Mouse (Mus musculus) midbrain, embryonic 14.5 days (tissue): ENCODE measurements around the gene Umad1. TPM values are rescaled to one million over a fixed set of nuclear protein-coding genes. Genes with fewer than 3 reads are reported as not detected.

Experiments
- ATAC-seq: fragments of 200-750 bp; cut with Nextera tagmentation; 2 replicates; pipeline ENCODE4 v1.8.0; 2017; ENCODE audit warnings: moderate number of reproducible peaks, moderate library complexity; ENCODE audit not compliant: low FRiP score, low TSS enrichment
- DNase-seq: peaks from one replicate; pipeline ENCODE4 v3.0.0-alpha.2; 2015
- H3K27ac ChIP-seq: fragments of 300-500 bp; sonication (generic); replicated peaks from 2 replicates; pipeline ENCODE4 v1.5.1; 2014; ENCODE audit warnings: mild to moderate bottlenecking, low read depth, low read length, moderate library complexity
- H3K27me3 ChIP-seq: fragments of 300-500 bp; sonication (generic); 2 replicates; pipeline ENCODE4 v1.6.1; 2014; ENCODE audit warnings: low read length, control low read depth, mixed read lengths; ENCODE audit not compliant: control insufficient read depth, insufficient read depth
- H3K36me3 ChIP-seq: fragments of 300-500 bp; sonication (generic); 2 replicates; pipeline ENCODE4 v1.6.1; 2014; ENCODE audit warnings: low read length, control low read depth; ENCODE audit not compliant: control insufficient read depth, insufficient read depth
- H3K4me1 ChIP-seq: fragments of 300-500 bp; sonication (generic); 2 replicates; pipeline ENCODE4 v1.6.1; 2014; ENCODE audit warnings: mild to moderate bottlenecking, antibody characterized with exemption, low read length, control low read depth; ENCODE audit not compliant: control insufficient read depth, insufficient read depth
- H3K4me2 ChIP-seq: fragments of 300-500 bp; sonication (generic); 2 replicates; pipeline ENCODE4 v1.6.1; 2014; ENCODE audit warnings: mild to moderate bottlenecking, low read length, moderate library complexity
- H3K4me3 ChIP-seq: fragments of 300-500 bp; sonication (generic); replicated peaks from 2 replicates; pipeline ENCODE4 v1.5.1; 2014; ENCODE audit warnings: low read depth, low read length
- H3K9ac ChIP-seq: fragments of 300-500 bp; sonication (generic); replicated peaks from 2 replicates; pipeline ENCODE4 v1.6.1; 2014; ENCODE audit warnings: mild to moderate bottlenecking, low read length, moderate library complexity
- H3K9me3 ChIP-seq: fragments of 300-500 bp; sonication (generic); 2 replicates; pipeline ENCODE4 v1.6.1; 2016; ENCODE audit warnings: low read length, control low read depth, mixed read lengths; ENCODE audit not compliant: control insufficient read depth
- WGBS: fragments of 180-500 bp; shearing (Covaris S2); extraction: QIAGEN DNeasy Blood & Tissue Kit; methylation state at CpG from one replicate; pipeline ENCODE4 v1.1.7; 2014; 5-methylcytosine and 5-hydroxymethylcytosine counted together
- polyA plus RNA-seq: library from polyadenylated mRNA; unstranded; fragments of >200 nt; fragmentation: Nextera tagmentation; extraction: Ambion mirVana; gene quantifications from 2 replicates; pipeline ENCODE4 v1.2.1, GENCODE M21; 2014

Gene Umad1
- polyA plus RNA-seq, 1 experiment from 2014 or later = 57.2 TPM

GRCm38 (mm10) chr6:8367675-8368074, 108.6 kb downstream of the Umad1 start:
- WGBS = 97% methylated on average over 4 of the region's 4 CpGs
- no peaks in the 10 kb centered on the region for H3K36me3 ChIP-seq
- H3K4me1 ChIP-seq = 0 out of 2 replicates have a peak, but pooled peaks cover 9% of the 10 kb centered on the region
- H3K9ac ChIP-seq = no peak overlapping the region
- H3K27ac ChIP-seq = no peak overlapping the region
- H3K9me3 ChIP-seq = no peaks in the 10 kb centered on the region
- DNase-seq = no peak
- no peaks in the 10 kb centered on the region for H3K27me3 ChIP-seq
- H3K4me3 ChIP-seq = no peak overlapping the region
- H3K4me2 ChIP-seq = no peak overlapping the region
- no peak for ATAC-seq

- Histone ChIP-seq H3K27me3 (no peaks in the 10 kb centered on the region), H3K27ac (no peak overlapping the region), H3K36me3 (no peaks in the 10 kb centered on the region), H3K9ac (no peak overlapping the region), H3K4me2 (no peak overlapping the region), H3K4me1 (0 out of 2 replicates have a peak, but pooled peaks cover 9% of the 10 kb centered on the region), H3K9me3 (no peaks in the 10 kb centered on the region), H3K4me3 (no peak overlapping the region)
- 72% methylated on average over 2 of the region's 2 CpGs for WGBS
- ATAC-seq = no peak
- DNase-seq = no peak
Measured at GRCm38 (mm10) chr6:8368198-8368864, 109.2 kb downstream of the Umad1 start.

- DNase-seq (no peak), ATAC-seq (no peak)
- Histone ChIP-seq H3K27ac (no peak overlapping the region), H3K27me3 (no peaks in the 10 kb centered on the region), H3K9me3 (no peaks in the 10 kb centered on the region), H3K4me3 (no peak overlapping the region), H3K4me2 (no peak overlapping the region), H3K4me1 (no peaks in the 10 kb centered on the region), H3K9ac (no peak overlapping the region), H3K36me3 (no peaks in the 10 kb centered on the region)
- WGBS = 86% methylated on average over 3 of the region's 3 CpGs
Measured at GRCm38 (mm10) chr6:8370624-8371023, 111.5 kb downstream of the Umad1 start.

- no peaks in the 10 kb centered on the region for H3K4me1 ChIP-seq
- H3K9ac ChIP-seq = no peak overlapping the region
- no peak overlapping the region for H3K27ac ChIP-seq
- DNase-seq (no peak), ATAC-seq (no peak)
- H3K4me3 ChIP-seq = no peak overlapping the region
- 54% methylated on average over 2 of the region's 2 CpGs for WGBS
- H3K4me2 ChIP-seq = no peak overlapping the region
- no peaks in the 10 kb centered on the region for H3K27me3 ChIP-seq
- no peaks in the 10 kb centered on the region for H3K9me3 ChIP-seq
- H3K36me3 ChIP-seq = peaks cover 6% of the 10 kb centered on the region; the same call in 1 of the 2 replicates
Measured at GRCm38 (mm10) chr6:8373051-8373450, 114.0 kb downstream of the Umad1 start.

- H3K36me3 ChIP-seq = peaks cover 6% of the 10 kb centered on the region; the same call in 1 of the 2 replicates
- no peak for DNase-seq
- no peaks in the 10 kb centered on the region for H3K9me3 ChIP-seq
- H3K9ac ChIP-seq = no peak overlapping the region
- H3K4me2 ChIP-seq = no peak overlapping the region
- no peak overlapping the region for H3K4me3 ChIP-seq
- WGBS = 45% methylated on average over 8 of the region's 8 CpGs
- ATAC-seq = no peak
- H3K4me1 ChIP-seq = no peaks in the 10 kb centered on the region
- no peaks in the 10 kb centered on the region for H3K27me3 ChIP-seq
- H3K27ac ChIP-seq = no peak overlapping the region
Measured at GRCm38 (mm10) chr6:8373851-8374250, 114.8 kb downstream of the Umad1 start.

GRCm38 (mm10) chr6:8374290-8374689, 115.2 kb downstream of the Umad1 start:
- no peaks in the 10 kb centered on the region for H3K4me1 ChIP-seq
- no peak overlapping the region for H3K4me3 ChIP-seq
- H3K27ac ChIP-seq = no peak overlapping the region
- H3K36me3 ChIP-seq = peaks cover 6% of the 10 kb centered on the region; the same call in 1 of the 2 replicates
- H3K9me3 ChIP-seq = no peaks in the 10 kb centered on the region
- ATAC-seq = no peak
- H3K9ac ChIP-seq = no peak overlapping the region
- H3K27me3 ChIP-seq = no peaks in the 10 kb centered on the region
- no peak overlapping the region for H3K4me2 ChIP-seq
- WGBS = 70% methylated on average over 6 of the region's 6 CpGs
- DNase-seq = no peak

- WGBS = 80% methylated on average over 4 of the region's 4 CpGs
- Histone ChIP-seq H3K9me3 (no peaks in the 10 kb centered on the region), H3K27me3 (no peaks in the 10 kb centered on the region), H3K4me1 (no peaks in the 10 kb centered on the region), H3K36me3 (peaks cover 6% of the 10 kb centered on the region; the same call in 1 of the 2 replicates), H3K4me2 (no peak overlapping the region), H3K27ac (no peak overlapping the region), H3K9ac (no peak overlapping the region), H3K4me3 (no peak overlapping the region)
- ATAC-seq = peak; percentile 27; the same call in 1 of the 2 replicates
- no peak for DNase-seq
Measured at GRCm38 (mm10) chr6:8374712-8375111, 115.6 kb downstream of the Umad1 start.

- no peaks in the 10 kb centered on the region for H3K9me3 ChIP-seq
- H3K4me2 ChIP-seq = no peak overlapping the region
- H3K9ac ChIP-seq = no peak overlapping the region
- DNase-seq = no peak
- 89% methylated on average over 5 of the region's 5 CpGs for WGBS
- H3K36me3 ChIP-seq = peaks cover 6% of the 10 kb centered on the region; the same call in 1 of the 2 replicates
- no peak overlapping the region for H3K27ac ChIP-seq
- ATAC-seq = no peak
- no peak overlapping the region for H3K4me3 ChIP-seq
- H3K4me1 ChIP-seq = no peaks in the 10 kb centered on the region
- H3K27me3 ChIP-seq = no peaks in the 10 kb centered on the region
Measured at GRCm38 (mm10) chr6:8376351-8376750, 117.3 kb downstream of the Umad1 start.

- ATAC-seq (no peak), DNase-seq (no peak)
- H3K27ac ChIP-seq = no peak overlapping the region
- peaks cover 6% of the 10 kb centered on the region; the same call in 1 of the 2 replicates for H3K36me3 ChIP-seq
- H3K9ac ChIP-seq = no peak overlapping the region
- no peaks in the 10 kb centered on the region for H3K27me3 ChIP-seq
- H3K4me3 ChIP-seq = no peak overlapping the region
- no peaks in the 10 kb centered on the region for H3K4me1 ChIP-seq
- 97% methylated on average over 8 of the region's 8 CpGs for WGBS
- no peak overlapping the region for H3K4me2 ChIP-seq
- H3K9me3 ChIP-seq = no peaks in the 10 kb centered on the region
Measured at GRCm38 (mm10) chr6:8377667-8378066, 118.6 kb downstream of the Umad1 start.
